Mouse (Mus musculus) CH12.LX (cell line): ENCODE data around the gene Ccdc162. TPM values are rescaled to one million over a fixed set of nuclear protein-coding genes. Genes with fewer than 3 reads are reported as not detected.
A peak's percentile ranks its signal among the peaks of the same experiment; 100 is the strongest.

Experiments
- DNase-seq: peaks from one replicate; pipeline ENCODE4 v3.0.0-alpha.2; 2013; ENCODE audit errors: extremely low read depth
- H3K27ac ChIP-seq: 2 replicates; pipeline ENCODE4 v1.5.1; 2012; ENCODE audit warnings: low read depth, mild to moderate bottlenecking, control low read depth, moderate library complexity; ENCODE audit not compliant: insufficient read depth
- H3K27me3 ChIP-seq: replicated peaks from 2 replicates; pipeline ENCODE3; 2012; ENCODE audit warnings: inconsistent platforms
- H3K36me3 ChIP-seq, 2 experiments: replicated peaks in 1 of 2; 2 replicates each; pipeline versions ENCODE3 to v1.6.1; 2012; ENCODE audit warnings: inconsistent platforms in 1 of 2, low read length in 1 of 2, mild to moderate bottlenecking in 1 of 2, mixed read lengths in 1 of 2, moderate library complexity in 1 of 2; ENCODE audit not compliant: control insufficient read depth in 1 of 2, insufficient read depth in 1 of 2
- H3K4me1 ChIP-seq, 2 experiments: 2 replicates each; pipeline ENCODE4 v1.6.1; 2012; ENCODE audit warnings: inconsistent platforms in 1 of 2, moderate library complexity in 1 of 2; ENCODE audit not compliant: insufficient read depth in 2 of 2, control insufficient read depth in 1 of 2
- H3K4me2 ChIP-seq: 2 replicates; pipeline ENCODE4 v1.6.1; 2012; ENCODE audit warnings: low read depth, mild to moderate bottlenecking, control low read depth; ENCODE audit not compliant: poor library complexity, insufficient read depth, severe bottlenecking
- H3K4me3 ChIP-seq, 3 experiments: fragments of 150-350 bp in 1 of 3; sonication (generic) in 1 of 3; replicated peaks in 1 of 3; 2 replicates each; pipeline versions ENCODE3 to v1.5.1; 2011 to 2012; ENCODE audit warnings: low read depth in 2 of 3, low read length in 2 of 3, mild to moderate bottlenecking in 2 of 3, moderate library complexity in 2 of 3, control low read depth in 1 of 3, improper control_type of control experiment in 1 of 3, inconsistent platforms in 1 of 3, mixed read lengths in 1 of 3; ENCODE audit not compliant: poor library complexity in 1 of 3
- H3K79me2 ChIP-seq: replicated peaks from 2 replicates; pipeline ENCODE4 v1.6.1; 2012; ENCODE audit warnings: mild to moderate bottlenecking, moderate library complexity; ENCODE audit not compliant: control insufficient read depth, poor library complexity, insufficient read depth, severe bottlenecking; ENCODE audit errors: extremely low read depth
- H3K9ac ChIP-seq: 2 replicates; pipeline ENCODE4 v1.6.1; 2012; ENCODE audit warnings: low read depth, mild to moderate bottlenecking, control low read depth, moderate library complexity; ENCODE audit not compliant: insufficient read depth
- H3K9me3 ChIP-seq: replicated peaks from 2 replicates; pipeline ENCODE3; 2012; ENCODE audit warnings: low read length, inconsistent platforms, mixed read lengths
- BHLHE40 ChIP-seq: IDR thresholded peaks from 2 replicates; pipeline ENCODE4 v1.6.1; 2011; ENCODE audit warnings: mild to moderate bottlenecking, low read depth, low read length, improper control_type of control experiment
- CHD2 ChIP-seq: IDR thresholded peaks from 2 replicates; pipeline ENCODE4 v1.6.1; 2011; ENCODE audit warnings: low read length, improper control_type of control experiment
- EP300 ChIP-seq: IDR thresholded peaks from 2 replicates; pipeline ENCODE4 v1.6.1; 2011; ENCODE audit warnings: low read length, improper control_type of control experiment
- HCFC1 ChIP-seq: IDR thresholded peaks from 2 replicates; pipeline ENCODE4 v1.6.1; 2012; ENCODE audit warnings: low read depth, mild to moderate bottlenecking, inconsistent platforms, low read length, improper control_type of control experiment
- JUN ChIP-seq: IDR thresholded peaks from 2 replicates; pipeline ENCODE4 v1.6.1; 2011; ENCODE audit warnings: low read depth, mild to moderate bottlenecking, low read length, improper control_type of control experiment, moderate library complexity; ENCODE audit not compliant: insufficient read depth
- JUND ChIP-seq: conservative IDR thresholded peaks from 2 replicates; pipeline ENCODE4 v1.6.1; 2011; ENCODE audit warnings: low read depth, low read length, improper control_type of control experiment
- MAFK ChIP-seq: IDR thresholded peaks from 2 replicates; pipeline ENCODE4 v1.6.1; 2011; ENCODE audit warnings: low read length, improper control_type of control experiment; ENCODE audit not compliant: insufficient replicate concordance
- NELFE ChIP-seq: IDR thresholded peaks from 2 replicates; pipeline ENCODE4 v1.6.1; 2011; ENCODE audit warnings: low read depth, low read length, improper control_type of control experiment
- PAX5 ChIP-seq: IDR thresholded peaks from 2 replicates; pipeline ENCODE4 v1.6.1; 2012; ENCODE audit warnings: low read length, inconsistent platforms, mixed read lengths
- POLR2AphosphoS2 ChIP-seq: IDR thresholded peaks from 2 replicates; pipeline ENCODE4 v1.6.1; 2011; ENCODE audit warnings: low read depth, low read length, improper control_type of control experiment
- RAD21 ChIP-seq: IDR thresholded peaks from 2 replicates; pipeline ENCODE4 v1.6.1; 2011; ENCODE audit warnings: low read depth, mild to moderate bottlenecking, low read length, improper control_type of control experiment, moderate library complexity
- RCOR1 ChIP-seq: conservative IDR thresholded peaks from 2 replicates; pipeline ENCODE4 v1.6.1; 2012; ENCODE audit warnings: low read depth, mild to moderate bottlenecking, inconsistent platforms, low read length, improper control_type of control experiment
- TCF12 ChIP-seq: IDR thresholded peaks from 2 replicates; pipeline ENCODE4 v1.6.1; 2014; ENCODE audit warnings: low read depth, mild to moderate bottlenecking, inconsistent platforms, low read length, improper control_type of control experiment
- ZC3H11A ChIP-seq: IDR thresholded peaks from 2 replicates; pipeline ENCODE4 v1.6.1; 2012; ENCODE audit warnings: low read depth, mild to moderate bottlenecking, inconsistent platforms, low read length, improper control_type of control experiment
- dilution Hi-C: fragments of 300-500 bp; cut with MboI; formaldehyde crosslinking; loops from 2 replicates; pipeline ENCODE4 v1.14.3; 2020; ENCODE audit warnings: low sequenced_read_pairs; ENCODE audit not compliant: extremely low pct_unique_long_range_greater_than_20kb, extremely low pct_ligation_motif_present
- in situ Hi-C: fragments of 300-500 bp; cut with MboI; formaldehyde crosslinking; loops from 3 replicates; pipeline ENCODE4 v1.14.3; 2019; ENCODE audit warnings: low sequenced_read_pairs, low pct_ligation_motif_present, low pct_unique_long_range_greater_than_20kb, mixed read lengths
- polyA plus RNA-seq: library from polyadenylated mRNA; unstranded; fragments of >175 nt; gene quantifications from 2 replicates; pipeline ENCODE4 v1.2.1, GENCODE M21; 2012; ENCODE audit warnings: low read depth; ENCODE audit not compliant: insufficient read length
- total RNA-seq, 2 experiments: library from RNA; depleted of rRNA; stranded (reverse); fragments of 300-350 nt in 1 of 2; fragments of >200 nt in 1 of 2; gene quantifications; 2 replicates each; pipeline ENCODE4 v1.2.3; 2012 to 2014

Gene Ccdc162
- total and polyA plus RNA-seq, 3 experiments, result 0.64 to 1.3 (median 1.3) TPM

GRCm38 (mm10) chr10:41491111-41491510 lies 225.3 kb downstream of the Ccdc162 start:
- peaks cover 19 to 32% of the 10 kb centered on the region in 2 experiments for H3K36me3 ChIP-seq
- no peak for DNase-seq
- peaks cover 4 to 17% of the 10 kb centered on the region in 2 experiments; a peak in 3 of 4 replicates for H3K4me1 ChIP-seq
- no peak overlapping the region; the same call in 1 of the 2 replicates for H3K4me2 ChIP-seq
- no peaks in the 10 kb centered on the region for H3K9me3 ChIP-seq
- H3K27ac ChIP-seq, result no peak overlapping the region
- no peaks in the 10 kb centered on the region for H3K27me3 ChIP-seq
- H3K79me2 ChIP-seq, result no peaks in the 10 kb centered on the region
- dilution Hi-C loops (no loop called here), in situ Hi-C loops (no loop called here)
- no peak overlapping the region for H3K4me3 ChIP-seq
- TF ChIP-seq RCOR1, result no peak
- no peak for TF ChIP-seq TCF12
- TF ChIP-seq NELFE, result no peak
- TF ChIP-seq BHLHE40, result no peak
- no peak for TF ChIP-seq PAX5
- no peak for TF ChIP-seq EP300
- TF ChIP-seq JUN, result no peak
- TF ChIP-seq RAD21, result no peak
- TF ChIP-seq CHD2, result no peak
- no peak for TF ChIP-seq ZC3H11A
- TF ChIP-seq HCFC1, result no peak
- no peak for TF ChIP-seq JUND
- no peak for TF ChIP-seq MAFK
- TF ChIP-seq POLR2AphosphoS2, result no peak
- no peak overlapping the region for H3K9ac ChIP-seq

- TF ChIP-seq NELFE (no peak), BHLHE40 (peak; percentile 84)
- TF ChIP-seq, all 38 proteins: peak for 1
- H3K27ac ChIP-seq, result no peak overlapping the region
- no peaks in the 10 kb centered on the region for H3K9me3 ChIP-seq
- H3K4me3 ChIP-seq, result peak overlapping the region; percentile 69 to 79 (median 69)
- H3K79me2 ChIP-seq, result no peaks in the 10 kb centered on the region
- in situ Hi-C loops (no loop called here), dilution Hi-C loops (no loop called here)
- H3K27me3 ChIP-seq, result no peaks in the 10 kb centered on the region
- peak overlapping the region; percentile 31 for H3K9ac ChIP-seq
- peak overlapping the region; percentile 92 for H3K4me2 ChIP-seq
- peaks cover 4 to 17% of the 10 kb centered on the region in 2 experiments; a peak in 3 of 4 replicates for H3K4me1 ChIP-seq
- peaks cover 25 to 38% of the 10 kb centered on the region in 2 experiments for H3K36me3 ChIP-seq
- no peak for DNase-seq
These were observed 225.9 kb downstream of the Ccdc162 start for GRCm38 (mm10) chr10:41490518-41490873.
